Mouse (Mus musculus) G1E (cell line): ENCODE measurements around the gene Max. TPM values are rescaled to one million over a fixed set of nuclear protein-coding genes. Genes with fewer than 3 reads are reported as not detected.

Source experiments
- ATAC-seq: 2 replicates; pipeline ENCODE4 v1.8.0; 2016; ENCODE audit warnings: mild to moderate bottlenecking; ENCODE audit not compliant: insufficient number of reproducible peaks, poor library complexity, low FRiP score, severe bottlenecking; ENCODE audit errors: extremely low read depth
- DNase-seq: peaks from one replicate; pipeline ENCODE4 v3.0.0; 2012; ENCODE audit warnings: low spot score
- H3K27me3 ChIP-seq: 2 replicates; pipeline ENCODE4 v1.6.1; 2012; ENCODE audit warnings: mild to moderate bottlenecking, low read length, inconsistent platforms; ENCODE audit not compliant: insufficient read depth
- H3K36me3 ChIP-seq: replicated peaks from 2 replicates; pipeline ENCODE3; 2012; ENCODE audit warnings: mild to moderate bottlenecking, inconsistent platforms
- H3K4me1 ChIP-seq: 2 replicates; pipeline ENCODE4 v1.6.1; 2012; ENCODE audit warnings: low read depth, low read length, inconsistent platforms, mixed read lengths; ENCODE audit not compliant: insufficient read depth
- H3K4me3 ChIP-seq: 2 replicates; pipeline ENCODE4 v1.5.1; 2012; ENCODE audit warnings: low read depth, mild to moderate bottlenecking, inconsistent platforms, low read length, moderate library complexity, mixed read lengths
- H3K9me3 ChIP-seq: replicated peaks from 2 replicates; pipeline ENCODE4 v1.6.1; 2012; ENCODE audit warnings: inconsistent platforms
- CTCF ChIP-seq: IDR thresholded peaks from 2 replicates; pipeline ENCODE4 v1.5.1; 2012; ENCODE audit warnings: low read depth, low read length, inconsistent platforms, mixed read lengths
- GATA1 ChIP-seq: IDR thresholded peaks from 2 replicates; pipeline ENCODE4 v1.6.1; 2012; ENCODE audit warnings: borderline replicate concordance, low read length, inconsistent platforms, mixed read lengths
- GATA2 ChIP-seq: IDR thresholded peaks from 2 replicates; pipeline ENCODE4 v1.6.1; 2012; ENCODE audit warnings: low read depth, low read length, inconsistent platforms, borderline replicate concordance
- POLR2AphosphoS5 ChIP-seq: IDR thresholded peaks from 2 replicates; pipeline ENCODE4 v1.6.1; 2012; ENCODE audit warnings: low read depth, low read length, inconsistent platforms; ENCODE audit not compliant: insufficient replicate concordance
- TAL1 ChIP-seq: conservative IDR thresholded peaks from 2 replicates; pipeline ENCODE4 v1.6.1; 2012; ENCODE audit warnings: low read depth, low read length, inconsistent platforms, mixed read lengths
- polyA plus RNA-seq: library from polyadenylated mRNA; stranded (reverse); fragments of >175 nt; gene quantifications from 2 replicates; pipeline ENCODE4 v1.2.3, GENCODE M21; 2012
- total RNA-seq, 2 experiments: library from RNA; stranded (forward) in 1 of 2; stranded (reverse) in 1 of 2; fragments of 200-1000 nt in 1 of 2; fragments of >200 nt in 1 of 2; fragmentation: Nextera tagmentation in 1 of 2; gene quantifications; 2 replicates each; pipeline ENCODE4 v1.2.3; 2014 to 2017

Gene Max
- total and polyA plus RNA-seq, 3 experiments, result 136 to 252 (median 144) TPM

DNA sequence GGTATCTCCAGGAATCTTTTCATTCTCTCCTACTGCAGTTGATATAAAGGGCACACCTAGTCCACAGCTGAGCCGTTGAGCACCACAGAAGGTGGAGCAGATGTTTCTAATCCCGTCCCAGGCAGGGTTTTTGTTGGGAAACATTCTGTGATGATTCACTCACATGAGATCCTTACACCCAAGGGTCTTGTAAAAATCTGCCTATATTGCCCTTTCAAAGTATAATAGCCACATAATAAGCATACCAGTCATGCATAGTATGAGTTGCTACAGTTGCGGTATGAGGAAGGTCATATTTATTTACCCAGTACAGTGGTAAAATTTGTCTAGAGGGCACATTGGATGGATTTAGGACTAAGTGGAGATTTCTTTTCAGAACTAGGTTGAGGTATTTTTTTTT lies 17.5 kb upstream of the Max start:
- DNase-seq, result no peak
- H3K4me1 ChIP-seq, result no peaks in the 10 kb centered on the region
- peaks cover 51% of the 10 kb centered on the region for H3K27me3 ChIP-seq
- H3K4me3 ChIP-seq, result no peak overlapping the region
- no peaks in the 10 kb centered on the region; the same call in none of the 2 replicates for H3K9me3 ChIP-seq
- ATAC-seq, result no peak
- no peak for TF ChIP-seq TAL1
- TF ChIP-seq GATA2, result no peak
- no peaks in the 10 kb centered on the region for H3K36me3 ChIP-seq

DNA sequence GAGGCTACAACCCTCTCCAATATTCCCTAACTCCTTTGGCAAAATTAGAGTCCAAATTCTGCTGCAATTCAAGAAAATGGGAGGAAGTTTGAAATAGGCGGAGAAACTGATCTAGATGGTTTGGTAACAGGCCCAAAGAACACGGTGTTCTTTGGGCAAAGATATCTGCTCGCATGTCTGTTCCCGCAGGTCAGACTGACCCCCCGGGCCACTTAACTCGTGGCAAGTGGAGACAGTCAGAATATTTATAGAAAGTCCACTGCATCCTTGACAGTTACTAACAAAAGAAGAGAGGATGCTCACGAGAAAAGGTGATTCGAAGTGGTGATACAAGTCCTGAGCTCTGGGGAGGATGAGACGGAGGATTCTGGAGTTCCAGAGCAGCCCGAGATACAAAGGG lies 10.7 kb upstream of the Max start:
- Histone ChIP-seq H3K9me3 (no peaks in the 10 kb centered on the region), H3K4me3 (no peak overlapping the region), H3K36me3 (no peaks in the 10 kb centered on the region), H3K4me1 (no peaks in the 10 kb centered on the region; the same call in 1 of the 2 replicates), H3K27me3 (peaks cover 42% of the 10 kb centered on the region)
- ATAC-seq, result no peak
- TF ChIP-seq CTCF (no peak), POLR2AphosphoS5 (no peak), GATA2 (no peak), TAL1 (no peak), GATA1 (no peak)
- DNase-seq, result no peak

DNA sequence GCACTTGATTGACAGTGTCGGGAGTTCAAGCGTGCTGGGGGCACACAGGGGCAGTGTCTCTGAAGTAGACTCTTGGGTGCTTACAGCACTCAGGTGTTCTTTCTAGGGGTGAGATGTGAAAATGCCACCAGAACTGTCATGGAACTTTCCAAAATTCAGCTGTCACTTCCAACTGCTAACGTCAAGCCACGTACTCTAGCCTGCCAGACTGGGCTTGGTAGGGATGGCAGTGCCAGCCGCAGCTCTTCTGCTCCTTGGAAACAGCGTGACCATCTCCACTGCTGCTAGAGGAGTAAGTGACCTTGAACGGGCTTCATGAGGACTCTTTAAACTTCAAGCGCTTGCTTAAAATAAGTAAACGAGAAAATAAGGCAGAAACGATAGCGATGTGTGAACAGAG lies 10.2 kb upstream of the Max start:
- ATAC-seq, result no peak
- TF ChIP-seq GATA2 (no peak), GATA1 (no peak), TAL1 (no peak), POLR2AphosphoS5 (no peak), CTCF (no peak)

DNA sequence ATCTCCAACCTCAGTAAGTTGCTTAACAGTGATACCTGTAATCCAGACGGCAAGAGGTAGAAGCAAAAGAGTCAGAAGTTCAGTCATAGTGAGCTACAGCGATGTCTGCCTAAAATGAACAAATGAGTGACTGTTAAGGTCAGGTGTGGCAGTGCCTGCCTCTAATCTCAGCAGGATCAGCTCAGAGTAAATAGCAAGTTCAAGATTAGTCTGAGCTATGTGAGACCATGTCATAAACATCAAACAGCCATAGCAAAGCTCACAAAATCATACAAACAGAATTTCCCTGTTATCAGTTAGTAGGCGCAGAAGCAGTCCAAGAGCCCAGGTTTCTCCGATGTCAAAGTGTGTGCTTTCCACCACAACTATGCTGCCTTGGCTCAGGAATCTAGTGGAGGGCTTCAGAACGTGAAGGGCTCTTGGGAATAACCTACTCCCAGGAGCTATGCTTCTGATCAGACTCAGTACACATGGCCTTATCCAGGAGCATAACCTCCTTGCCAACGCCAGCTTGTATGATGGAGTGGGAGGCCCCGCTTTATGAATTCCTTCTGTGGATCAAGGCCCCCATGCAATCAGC lies 9.7 kb upstream of the Max start:
- Histone ChIP-seq H3K27me3 (peaks cover 34% of the 10 kb centered on the region), H3K4me3 (no peak overlapping the region), H3K36me3 (no peaks in the 10 kb centered on the region), H3K9me3 (no peaks in the 10 kb centered on the region), H3K4me1 (peaks cover 2% of the 10 kb centered on the region)
- ATAC-seq, result no peak
- no peak for DNase-seq
- TF ChIP-seq CTCF (no peak), TAL1 (no peak), GATA1 (no peak), POLR2AphosphoS5 (no peak), GATA2 (no peak)

More for the DNA sequence above, 10.2 kb upstream of the Max start:
- Histone ChIP-seq H3K27me3 (peaks cover 40% of the 10 kb centered on the region), H3K36me3 (no peaks in the 10 kb centered on the region), H3K4me3 (no peak overlapping the region), H3K9me3 (no peaks in the 10 kb centered on the region), H3K4me1 (no peaks in the 10 kb centered on the region; the same call in 1 of the 2 replicates)
- DNase-seq, result no peak

DNA sequence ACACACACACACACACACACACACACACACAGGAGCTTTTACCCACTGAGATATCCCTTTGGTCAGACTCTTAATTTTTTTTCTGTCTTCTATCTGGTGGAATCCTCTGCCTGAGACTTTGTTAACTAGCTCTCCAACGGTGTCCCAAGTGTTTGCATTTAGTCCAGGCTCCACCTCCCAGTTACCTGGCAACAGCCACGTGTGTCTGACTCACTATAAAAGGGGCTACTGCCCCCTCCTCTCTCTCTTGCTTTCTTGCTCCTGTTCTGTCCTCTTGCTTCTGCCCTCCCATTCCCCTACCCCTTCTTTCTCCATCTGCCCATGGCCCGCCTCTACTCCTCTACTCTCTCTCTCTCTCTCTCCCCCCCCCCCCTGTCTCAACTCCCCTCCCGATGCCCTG lies 3.9 kb upstream of the Max start:
- H3K4me3 ChIP-seq, result no peak overlapping the region
- peaks cover 12% of the 10 kb centered on the region for H3K27me3 ChIP-seq
- peaks cover under 1% of the 10 kb centered on the region for H3K36me3 ChIP-seq
- DNase-seq, result no peak
- TF ChIP-seq GATA2 (no peak), TAL1 (no peak)
- ATAC-seq, result no peak
- H3K9me3 ChIP-seq, result no peaks in the 10 kb centered on the region
- H3K4me1 ChIP-seq, result peaks cover 12% of the 10 kb centered on the region

DNA sequence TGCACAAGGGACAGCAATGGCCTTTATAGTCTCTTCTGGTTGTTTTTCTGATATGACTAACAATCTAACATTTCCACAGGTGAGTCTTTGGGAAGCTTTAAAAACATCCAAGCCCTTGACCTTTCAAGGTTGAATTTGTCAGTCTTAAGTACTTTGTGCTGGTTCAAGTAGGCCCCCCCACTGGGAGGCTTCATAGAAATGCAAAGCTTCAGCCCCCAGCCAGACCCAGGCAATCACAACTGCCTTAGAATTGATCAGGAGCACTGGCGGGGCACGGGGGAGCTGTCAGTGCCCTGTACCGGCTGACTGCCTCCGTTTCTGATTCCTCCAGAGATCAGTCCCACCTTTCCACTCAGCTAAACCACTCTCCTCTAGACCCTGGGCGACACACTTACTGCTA lies 3.1 kb upstream of the Max start:
- no peak for TF ChIP-seq TAL1
- no peak for TF ChIP-seq CTCF
- no peak for TF ChIP-seq GATA2
- H3K27me3 ChIP-seq, result peaks cover 12% of the 10 kb centered on the region
- ATAC-seq (no peak), DNase-seq (no peak)
- H3K36me3 ChIP-seq, result peaks cover 4% of the 10 kb centered on the region
- H3K9me3 ChIP-seq, result no peaks in the 10 kb centered on the region
- no peak overlapping the region for H3K4me3 ChIP-seq
- H3K4me1 ChIP-seq, result peaks cover 18% of the 10 kb centered on the region
